In genomic region chr8:122933973-122934372, GRCm38 (mm10) we compare ENCODE assay signal across 22 mouse cellular contexts.
DNase-seq lines count a peak whose midpoint lies in the region; ATAC-seq and TF ChIP-seq lines count a peak whose summit lies in the region.
"Had no signal": no experiment of that assay in that cellular context is flagged by ENCODE, and none has a peak within 500 bp of the region (broad histone marks: within the 10 kb centered on the region; RNA-seq: fewer than 3 reads in every experiment).

No protein-coding gene starts in this region.

- peaks cover 0 to 71% of the 10 kb centered on the region in 2 experiments; a peak in 3 of 4 replicates for H3K36me3 ChIP-seq in MEL (ENCODE audit: control insufficient read depth in 1 of 2, insufficient read depth in 2 of 2, low read length in 2 of 2)
- H3K36me3 ChIP-seq in intestine, embryonic 16.5 days (ENCODE audit: control insufficient read depth, insufficient read depth, low read length): no peaks in the 10 kb centered on the region
- H3K36me3 ChIP-seq: heart, embryonic 10.5 days; hindbrain, embryonic 13.5 days; intestine, embryonic 15.5 days; limb, embryonic 10.5 days; lung, embryonic 15.5 days; neural tube, embryonic 13.5 days had no signal

- no peak overlapping the region for H3K9ac ChIP-seq in MEL (ENCODE audit: control insufficient read depth, low read depth, low read length, poor library complexity, severe bottlenecking)
- H3K9ac ChIP-seq in intestine, embryonic 16.5 days (ENCODE audit: low read depth, low read length): no peak overlapping the region
- H3K9ac ChIP-seq: forebrain, embryonic 13.5 days; intestine, embryonic 15.5 days; liver, embryonic 13.5 days; lung, embryonic 15.5 days; neural tube, embryonic 13.5 days had no signal

- no peaks in the 10 kb centered on the region for H3K9me3 ChIP-seq in MEL (replicated peaks; ENCODE audit: insufficient read depth, low read length)
- no peaks in the 10 kb centered on the region for H3K9me3 ChIP-seq in intestine, embryonic 16.5 days (ENCODE audit: control insufficient read depth, low read length)
- H3K9me3 ChIP-seq: forebrain, embryonic 13.5 days; heart, embryonic 10.5 days; hindbrain, embryonic 13.5 days; intestine, embryonic 15.5 days; limb, embryonic 10.5 days; liver, embryonic 13.5 days; lung, embryonic 15.5 days; neural tube, embryonic 13.5 days had no signal

- TF ChIP-seq EP300 in MEL (IDR thresholded peaks at IDR 0.05; ENCODE audit: low read depth in 1 of 2, low read length in 2 of 2): peak in 1 of 2 experiments; percentile 30; a peak in 1 of 4 replicates

- H3K27me3 ChIP-seq in MEL (ENCODE audit: control insufficient read depth in 1 of 2, insufficient read depth in 2 of 2, low read length in 2 of 2): no peaks in the 10 kb centered on the region
- no peaks in the 10 kb centered on the region for H3K27me3 ChIP-seq in intestine, embryonic 16.5 days (replicated peaks; ENCODE audit: control insufficient read depth, insufficient read depth, low read length)
- H3K27me3 ChIP-seq: forebrain, embryonic 13.5 days; hindbrain, embryonic 13.5 days; intestine, embryonic 15.5 days; liver, embryonic 13.5 days; lung, embryonic 15.5 days; neural tube, embryonic 13.5 days had no signal

- H3K4me3 ChIP-seq in layer of hippocampus, adult 2 months: no peak overlapping the region
- no peak overlapping the region for H3K4me3 ChIP-seq in MEL (ENCODE audit: control insufficient read depth in 1 of 2, insufficient read depth in 1 of 2, low read depth in 2 of 2, low read length in 2 of 2)
- H3K4me3 ChIP-seq in embryonic fibroblast, embryonic 13.5 days (ENCODE audit: insufficient read depth, low read length): no peak overlapping the region
- H3K4me3 ChIP-seq in intestine, embryonic 16.5 days (ENCODE audit: low read length): no peak overlapping the region
- H3K4me3 ChIP-seq: forebrain, embryonic 13.5 days; heart, embryonic 10.5 days; hindbrain, embryonic 13.5 days; intestine, embryonic 15.5 days; left cerebral cortex, adult 2 months; limb, embryonic 10.5 days; liver, embryonic 13.5 days; lung, embryonic 15.5 days; neural tube, embryonic 13.5 days had no signal

- peak; percentile 27; the same call in 1 of the 2 replicates for ATAC-seq in neutrophil, adult 5-6 weeks (ENCODE audit: extremely low read depth, insufficient number of reproducible peaks, low FRiP score, poor library complexity, severe bottlenecking)
- no peak for ATAC-seq in intestine, embryonic 16.5 days
- ATAC-seq: forebrain, embryonic 13.5 days; intestine, embryonic 15.5 days had no signal

- no peak for TF ChIP-seq RAD21 in MEL (IDR thresholded peaks at IDR 0.05; ENCODE audit: low read depth, low read length)

- DNase-seq in layer of hippocampus, adult 2 months (ENCODE audit: low spot score in 2 of 2): no peak
- DNase-seq in layer of hippocampus, adult 8-10 months (ENCODE audit: low spot score in 2 of 2): no peak
- DNase-seq in MEL (ENCODE audit: low read depth, low spot score): peak; percentile 75
- DNase-seq in MN1 (ENCODE audit: low spot score): no peak
- DNase-seq: adrenal gland, adult 8-10 months; cerebellum, adult 8-10 months; gastrocnemius, postnatal 36 days; heart, postnatal 10 days; liver, embryonic 13.5 days; retina, postnatal 1 day had no signal

- H3K4me2 ChIP-seq in intestine, embryonic 16.5 days (ENCODE audit: low read depth, low read length): no peak overlapping the region
- H3K4me2 ChIP-seq: forebrain, embryonic 13.5 days; hindbrain, embryonic 13.5 days; intestine, embryonic 15.5 days; liver, embryonic 13.5 days; lung, embryonic 15.5 days; neural tube, embryonic 13.5 days had no signal

- TF ChIP-seq POLR2A in MEL (IDR thresholded peaks at IDR 0.05; ENCODE audit: control insufficient read depth in 1 of 2, insufficient read depth in 1 of 2, low read depth in 1 of 2, low read length in 2 of 2, poor library complexity in 1 of 2): no peak
- TF ChIP-seq POLR2A in embryonic fibroblast, embryonic 13.5 days (IDR thresholded peaks at IDR 0.05; ENCODE audit: low read depth, low read length): no peak

- H3K79me2 ChIP-seq in MEL (ENCODE audit: control insufficient read depth, insufficient read depth, low read length, poor library complexity): peaks cover 63% of the 10 kb centered on the region

- H3K4me1 ChIP-seq in MEL (ENCODE audit: control insufficient read depth in 1 of 2, insufficient read depth in 2 of 2, low read length in 2 of 2): peaks cover 38 to 41% of the 10 kb centered on the region in 2 experiments
- peaks cover 31% of the 10 kb centered on the region for H3K4me1 ChIP-seq in embryonic fibroblast, embryonic 13.5 days (ENCODE audit: control insufficient read depth, insufficient read depth, low read length)
- H3K4me1 ChIP-seq in intestine, embryonic 16.5 days (ENCODE audit: control insufficient read depth, insufficient read depth, low read length): peaks cover 40% of the 10 kb centered on the region

- H3K27ac ChIP-seq in layer of hippocampus, adult 2 months: peak overlapping the region; percentile 87
- peak overlapping the region; percentile 38 for H3K27ac ChIP-seq in MEL (ENCODE audit: control insufficient read depth, low read depth, low read length)
- H3K27ac ChIP-seq in embryonic fibroblast, embryonic 13.5 days (ENCODE audit: insufficient read depth, low read length): peak overlapping the region; percentile 86; the same call in 1 of the 2 replicates
- no peak overlapping the region for H3K27ac ChIP-seq in intestine, embryonic 16.5 days (ENCODE audit: low read length)
- H3K27ac ChIP-seq: heart, embryonic 10.5 days; intestine, embryonic 15.5 days; kidney, postnatal 0 days; limb, embryonic 10.5 days; liver, embryonic 13.5 days; lung, embryonic 15.5 days had no signal

- no peak for TF ChIP-seq CTCF in layer of hippocampus, adult 2 months (conservative IDR thresholded peaks at IDR 0.05)
- TF ChIP-seq CTCF in MEL (IDR thresholded peaks at IDR 0.05 in 2 of 3, conservative IDR thresholded peaks at IDR 0.05 in 1 of 3; ENCODE audit: control insufficient read depth in 1 of 3, insufficient read depth in 1 of 3, low read depth in 2 of 3, low read length in 3 of 3, poor library complexity in 1 of 3, severe bottlenecking in 1 of 3): no peak
- TF ChIP-seq CTCF in embryonic fibroblast, embryonic 13.5 days (IDR thresholded peaks at IDR 0.05; ENCODE audit: borderline replicate concordance, insufficient read depth, low read length): no peak

TF ChIP-seq in MEL, 35 proteins besides CTCF, POLR2A, EP300 and RAD21:
- TF ChIP-seq JUND (IDR thresholded peaks at IDR 0.05; ENCODE audit: low read depth, low read length): peak; percentile 54; the same call in 1 of the 2 replicates
- TF ChIP-seq MAX (IDR thresholded peaks at IDR 0.05; ENCODE audit: low read length): no peak
- TF ChIP-seq ETS1 (IDR thresholded peaks at IDR 0.05; ENCODE audit: low read depth, low read length): peak; percentile 16; the same call in 1 of the 2 replicates
- TF ChIP-seq MYB (IDR thresholded peaks at IDR 0.05; ENCODE audit: low read depth, low read length): no peak
- TF ChIP-seq MYC (IDR thresholded peaks at IDR 0.05; ENCODE audit: low read depth, low read length): no peak
- 0 out of 2 replicates have a peak, but pooled peaks have one; percentile 4 for TF ChIP-seq HCFC1 (IDR thresholded peaks at IDR 0.05; ENCODE audit: low read depth, low read length)
TF ChIP-seq in MEL: peak in this region for 3.
